Mouse (Mus musculus) lung, postnatal 36 days (tissue): ENCODE results near the gene Rad51c.
"Not testable (repeated sequence)": the region's sequence is repeated elsewhere in the genome, so short reads cannot be mapped to it uniquely, and the experiment has no call there.

Experiments
- DNase-seq: peaks from one replicate; pipeline ENCODE4 v3.0.0; 2022; ENCODE audit warnings: mixed read lengths

Gene Rad51c

GRCm38 (mm10) chr11:87431813-87432212 lies 27.1 kb upstream of the Rad51c start:
- DNase-seq, result not testable (repeated sequence)

- DNase-seq, result no peak
These were observed 25.6 kb upstream of the Rad51c start for GRCm38 (mm10) chr11:87430374-87430773.

GRCm38 (mm10) chr11:87429363-87429762 lies 24.6 kb upstream of the Rad51c start:
- no peak for DNase-seq

GRCm38 (mm10) chr11:87428051-87428673 lies 23.4 kb upstream of the Rad51c start:
- DNase-seq, result no peak

- no peak for DNase-seq
These were observed 22.7 kb upstream of the Rad51c start for GRCm38 (mm10) chr11:87427273-87428050.

GRCm38 (mm10) chr11:87426450-87427250 lies 21.9 kb upstream of the Rad51c start:
- DNase-seq, result peak; percentile 93

- DNase-seq, result no peak
These were observed 21.3 kb upstream of the Rad51c start for GRCm38 (mm10) chr11:87426121-87426449.

GRCm38 (mm10) chr11:87423551-87424325 lies 19.0 kb upstream of the Rad51c start:
- no peak for DNase-seq

GRCm38 (mm10) chr11:87422511-87423340 lies 18.0 kb upstream of the Rad51c start:
- peak; percentile 92 for DNase-seq

- DNase-seq, result no peak
These were observed 17.0 kb upstream of the Rad51c start for GRCm38 (mm10) chr11:87421760-87422201.

GRCm38 (mm10) chr11:87420861-87421260 lies 16.1 kb upstream of the Rad51c start:
- no peak for DNase-seq

- DNase-seq, result no peak
These were observed 11.4 kb upstream of the Rad51c start for GRCm38 (mm10) chr11:87416120-87416519.

GRCm38 (mm10) chr11:87413412-87413811 lies 8.7 kb upstream of the Rad51c start:
- peak; percentile 26 for DNase-seq

- DNase-seq, result peak; percentile 97
These were observed 472 bp downstream of the Rad51c start for GRCm38 (mm10) chr11:87404111-87404853.

GRCm38 (mm10) chr11:87398402-87398801 lies 6.4 kb downstream of the Rad51c start:
- no peak for DNase-seq

GRCm38 (mm10) chr11:87393855-87394254 lies 10.9 kb downstream of the Rad51c start:
- DNase-seq, result peak; percentile 62

GRCm38 (mm10) chr11:87385676-87386075 lies 19.1 kb downstream of the Rad51c start:
- DNase-seq, result no peak

- no peak for DNase-seq
These were observed 20.2 kb downstream of the Rad51c start for GRCm38 (mm10) chr11:87384551-87384950.

- DNase-seq, result no peak
These were observed 36.7 kb downstream of the Rad51c start for GRCm38 (mm10) chr11:87367865-87368580.

- DNase-seq, result no peak
These were observed 37.7 kb downstream of the Rad51c start for GRCm38 (mm10) chr11:87367061-87367460.
